Mouse (Mus musculus) embryonic facial prominence, embryonic 14.5 days (tissue): ENCODE measurements around the gene C1qb. TPM values are rescaled to one million over a fixed set of nuclear protein-coding genes. Genes with fewer than 3 reads are reported as not detected.

Source experiments
- ATAC-seq: fragments of 200-750 bp; cut with Nextera tagmentation; 2 replicates; pipeline ENCODE4 v1.8.0; 2017; ENCODE audit warnings: low read depth, moderate number of reproducible peaks, moderate TSS enrichment
- DNase-seq: peaks from one replicate; pipeline ENCODE4 v3.0.0-alpha.2; 2015; ENCODE audit warnings: low spot score
- H3K27ac ChIP-seq: fragments of 300-500 bp; sonication (generic); replicated peaks from 2 replicates; pipeline ENCODE4 v1.5.1; 2014; ENCODE audit warnings: low read depth, mild to moderate bottlenecking, low read length, moderate library complexity
- H3K27me3 ChIP-seq: fragments of 300-500 bp; sonication (generic); replicated peaks from 2 replicates; pipeline ENCODE4 v1.6.1; 2014; ENCODE audit warnings: low read length; ENCODE audit not compliant: control insufficient read depth, insufficient read depth
- H3K36me3 ChIP-seq: fragments of 300-500 bp; sonication (generic); 2 replicates; pipeline ENCODE4 v1.6.1; 2014; ENCODE audit warnings: low read length, mixed read lengths; ENCODE audit not compliant: control insufficient read depth, insufficient read depth
- H3K4me1 ChIP-seq: fragments of 300-500 bp; sonication (generic); 2 replicates; pipeline ENCODE4 v1.6.1; 2014; ENCODE audit warnings: antibody characterized with exemption, low read length; ENCODE audit not compliant: control insufficient read depth, insufficient read depth
- H3K4me2 ChIP-seq: fragments of 300-500 bp; sonication (generic); 2 replicates; pipeline ENCODE4 v1.6.1; 2014; ENCODE audit warnings: low read depth, mild to moderate bottlenecking, low read length, moderate library complexity, mixed read lengths
- H3K4me3 ChIP-seq: fragments of 300-500 bp; sonication (generic); 2 replicates; pipeline ENCODE4 v1.5.1; 2014; ENCODE audit warnings: low read depth, mild to moderate bottlenecking, low read length
- H3K9ac ChIP-seq: fragments of 300-500 bp; sonication (generic); 2 replicates; pipeline ENCODE4 v1.6.1; 2014; ENCODE audit warnings: low read depth, mild to moderate bottlenecking, low read length, moderate library complexity, mixed read lengths
- H3K9me3 ChIP-seq: fragments of 300-500 bp; sonication (generic); 2 replicates; pipeline ENCODE4 v1.6.1; 2016; ENCODE audit warnings: low read length; ENCODE audit not compliant: control insufficient read depth
- WGBS: fragments of 180-500 bp; shearing (Covaris S2); extraction: QIAGEN DNeasy Blood & Tissue Kit; methylation state at CpG from one replicate; pipeline ENCODE4 v1.1.7; 2014; 5-methylcytosine and 5-hydroxymethylcytosine counted together
- polyA plus RNA-seq: library from polyadenylated mRNA; unstranded; fragments of >200 nt; fragmentation: Nextera tagmentation; extraction: Ambion mirVana; gene quantifications from 2 replicates; pipeline ENCODE4 v1.2.1, GENCODE M21; 2014

Gene C1qb
- polyA plus RNA-seq, 1 experiment from 2014 or later, result 99.6 TPM

DNA sequence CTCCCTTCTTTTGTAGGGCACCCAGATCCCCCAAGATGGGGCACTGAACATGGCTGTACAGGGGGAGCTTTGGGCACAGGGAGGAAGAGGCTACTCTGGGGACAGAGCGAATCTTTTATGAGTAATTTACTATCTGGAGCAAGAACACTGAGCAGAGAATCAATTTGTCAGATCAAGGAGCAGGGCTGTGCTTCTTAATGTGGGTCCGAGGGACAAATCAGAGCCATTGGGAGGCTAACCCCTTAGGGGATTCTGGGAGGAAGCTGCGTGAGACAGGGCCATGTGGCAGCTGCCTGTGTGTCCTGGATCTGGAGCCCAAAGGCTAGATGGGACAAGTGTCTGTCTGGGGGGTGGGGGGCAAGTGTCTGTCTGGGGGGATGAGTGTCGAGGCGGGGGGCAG lies 20.5 kb downstream of the C1qb start:
- H3K4me1 ChIP-seq, result peaks cover 7% of the 10 kb centered on the region; the same call in 1 of the 2 replicates
- no peak overlapping the region for H3K4me3 ChIP-seq
- no peak overlapping the region for H3K9ac ChIP-seq
- 51% methylated on average over 5 of the region's 5 CpGs for WGBS
- H3K27me3 ChIP-seq, result no peaks in the 10 kb centered on the region
- no peak overlapping the region for H3K27ac ChIP-seq
- no peak for DNase-seq
- no peaks in the 10 kb centered on the region for H3K9me3 ChIP-seq
- H3K36me3 ChIP-seq, result no peaks in the 10 kb centered on the region
- H3K4me2 ChIP-seq, result no peak overlapping the region
- no peak for ATAC-seq

DNA sequence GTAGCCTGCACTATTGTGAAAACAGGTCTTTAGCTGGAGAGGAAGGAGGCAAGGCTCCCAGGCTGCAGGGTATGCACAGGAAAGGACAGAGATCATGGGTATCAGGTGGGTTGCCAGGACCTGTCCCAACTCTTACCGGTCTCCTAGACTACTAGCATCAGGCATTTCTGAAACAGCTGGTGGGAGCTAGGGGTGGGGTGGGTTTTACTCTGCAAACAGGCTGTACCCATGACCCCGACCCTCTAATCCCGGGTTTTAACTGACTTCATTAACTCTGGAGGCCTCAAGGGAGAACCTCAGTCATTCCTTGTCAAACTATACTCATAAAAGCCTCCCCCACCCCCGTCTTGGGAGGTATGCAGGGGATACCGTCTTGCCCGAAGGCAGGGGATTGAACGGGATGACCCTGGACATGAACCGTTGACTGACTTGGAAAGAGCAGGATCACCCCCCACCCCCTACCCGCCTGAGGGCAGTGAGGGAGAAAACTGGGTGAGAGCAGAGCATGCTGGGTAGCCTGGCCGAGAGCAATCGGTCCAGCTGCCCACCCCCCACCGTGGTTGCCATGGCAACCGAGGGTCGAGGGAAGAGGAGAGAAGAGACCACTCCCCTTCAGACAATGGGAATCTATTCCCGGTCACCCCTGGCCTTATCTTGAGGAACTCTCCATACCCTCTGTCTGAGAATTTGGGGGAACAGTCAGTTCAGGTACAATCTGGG lies 21.1 kb downstream of the C1qb start:
- Histone ChIP-seq H3K9ac (no peak overlapping the region), H3K4me2 (no peak overlapping the region), H3K27ac (no peak overlapping the region), H3K4me1 (peaks cover 7% of the 10 kb centered on the region; the same call in 1 of the 2 replicates), H3K27me3 (no peaks in the 10 kb centered on the region), H3K4me3 (no peak overlapping the region), H3K9me3 (no peaks in the 10 kb centered on the region), H3K36me3 (no peaks in the 10 kb centered on the region)
- ATAC-seq, result no peak; the same call in 1 of the 2 replicates
- DNase-seq, result peak; percentile 36
- 5% methylated on average over 13 of the region's 15 CpGs for WGBS

DNA sequence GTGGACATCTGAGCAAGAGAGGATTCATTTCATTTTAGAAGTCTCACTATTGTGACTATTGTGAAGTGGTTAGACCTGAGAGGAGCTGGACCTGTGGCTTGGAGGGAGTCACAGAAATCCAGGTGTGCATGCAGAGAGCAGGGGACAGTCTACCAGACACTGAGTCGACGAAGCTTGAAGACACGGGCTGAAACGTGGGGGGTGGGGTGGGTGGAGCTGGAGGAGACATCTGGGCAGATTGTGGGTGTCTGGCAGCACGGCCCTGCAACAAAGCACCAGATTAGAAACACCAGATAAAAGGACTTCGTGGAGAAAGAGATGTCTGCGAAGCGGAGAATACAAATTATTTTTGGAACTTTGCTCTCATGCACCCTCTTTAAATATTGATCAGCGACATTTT lies 22.5 kb downstream of the C1qb start:
- Histone ChIP-seq H3K4me1 (peaks cover 7% of the 10 kb centered on the region; the same call in 1 of the 2 replicates), H3K27ac (no peak overlapping the region), H3K9ac (no peak overlapping the region), H3K27me3 (no peaks in the 10 kb centered on the region), H3K4me2 (no peak overlapping the region), H3K9me3 (no peaks in the 10 kb centered on the region), H3K36me3 (no peaks in the 10 kb centered on the region), H3K4me3 (no peak overlapping the region)
- ATAC-seq (no peak), DNase-seq (no peak)
- 53% methylated on average over 9 of the region's 9 CpGs for WGBS

DNA sequence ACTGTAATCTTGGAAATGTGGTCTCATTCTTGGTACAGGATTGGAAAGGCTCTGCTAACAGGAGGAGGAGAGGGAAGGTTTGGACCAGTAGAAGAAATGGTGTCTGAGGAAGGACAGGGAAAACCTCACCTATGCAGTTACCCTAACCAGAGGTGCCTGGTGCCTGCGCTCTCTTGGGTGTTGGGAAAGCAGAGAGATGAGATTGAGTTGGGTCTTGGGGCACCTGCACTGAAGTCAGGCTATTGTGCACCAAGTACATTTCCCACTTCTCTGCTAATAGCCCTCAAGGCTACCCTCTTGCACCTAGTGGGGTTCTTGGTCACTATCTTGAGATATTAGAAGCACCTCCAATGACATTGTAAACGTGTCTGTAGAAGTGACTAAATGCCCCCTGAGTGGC lies 23.6 kb downstream of the C1qb start:
- H3K4me3 ChIP-seq, result no peak overlapping the region
- DNase-seq, result no peak
- H3K27ac ChIP-seq, result no peak overlapping the region
- H3K4me1 ChIP-seq, result peaks cover 7% of the 10 kb centered on the region; the same call in 1 of the 2 replicates
- H3K4me2 ChIP-seq, result no peak overlapping the region
- no peaks in the 10 kb centered on the region for H3K27me3 ChIP-seq
- no peaks in the 10 kb centered on the region for H3K36me3 ChIP-seq
- no peak overlapping the region for H3K9ac ChIP-seq
- no peaks in the 10 kb centered on the region for H3K9me3 ChIP-seq
- ATAC-seq, result no peak
- 78% methylated on average over 2 of the region's 2 CpGs for WGBS

DNA sequence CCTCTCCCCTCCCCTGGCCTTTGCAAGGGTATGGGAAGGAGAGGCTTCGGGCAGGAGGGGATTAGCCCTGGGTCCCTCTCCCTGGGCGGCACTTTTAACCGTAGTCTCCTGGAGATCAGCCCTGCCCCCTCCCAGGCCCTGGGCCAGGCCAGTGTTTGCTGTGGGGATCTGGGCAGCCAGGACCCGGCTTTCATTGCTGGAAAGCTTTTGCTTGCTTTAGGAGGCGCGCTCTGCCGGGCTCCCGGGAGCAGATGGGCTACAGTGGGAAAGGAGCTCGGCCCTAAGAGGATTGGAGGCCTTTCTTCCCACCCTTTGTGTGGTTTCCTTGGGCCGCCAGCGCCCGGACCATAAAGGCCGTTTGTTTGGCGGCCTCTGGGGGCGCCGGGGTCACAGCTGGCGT lies 24.2 kb downstream of the C1qb start:
- Histone ChIP-seq H3K4me3 (no peak overlapping the region), H3K27me3 (no peaks in the 10 kb centered on the region), H3K9ac (no peak overlapping the region), H3K27ac (no peak overlapping the region), H3K4me1 (peaks cover 7% of the 10 kb centered on the region; the same call in 1 of the 2 replicates), H3K36me3 (no peaks in the 10 kb centered on the region), H3K4me2 (no peak overlapping the region), H3K9me3 (no peaks in the 10 kb centered on the region)
- 7% methylated on average over 14 of the region's 17 CpGs for WGBS
- ATAC-seq (peak; percentile 56; the same call in 1 of the 2 replicates), DNase-seq (no peak)

DNA sequence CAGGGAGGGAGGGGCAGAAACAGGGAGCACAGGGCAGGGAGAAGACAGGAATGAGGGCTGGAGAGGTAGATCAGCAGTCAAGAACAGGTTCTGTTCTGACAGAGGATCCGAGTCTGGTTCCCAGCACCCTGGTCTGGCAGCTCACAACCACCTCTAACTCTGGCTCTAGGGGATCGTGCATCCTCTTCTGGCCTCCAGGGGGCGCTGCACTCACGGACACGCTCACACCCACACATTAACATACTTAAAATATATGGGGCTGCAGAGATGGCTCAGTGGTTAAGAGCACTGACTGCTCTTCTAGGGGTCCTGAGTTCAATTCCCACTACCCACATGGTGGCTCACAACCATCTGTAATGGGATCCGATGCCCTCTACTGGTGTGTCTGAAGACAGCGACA lies 26.0 kb downstream of the C1qb start:
- no peaks in the 10 kb centered on the region for H3K36me3 ChIP-seq
- no peaks in the 10 kb centered on the region for H3K27me3 ChIP-seq
- ATAC-seq, result no peak
- no peak for DNase-seq
- no peaks in the 10 kb centered on the region for H3K9me3 ChIP-seq
- H3K9ac ChIP-seq, result no peak overlapping the region
- H3K4me2 ChIP-seq, result no peak overlapping the region
- H3K27ac ChIP-seq, result no peak overlapping the region
- WGBS, result 83% methylated on average over 7 of the region's 7 CpGs
- H3K4me1 ChIP-seq, result peaks cover 7% of the 10 kb centered on the region; the same call in 1 of the 2 replicates
- H3K4me3 ChIP-seq, result no peak overlapping the region

DNA sequence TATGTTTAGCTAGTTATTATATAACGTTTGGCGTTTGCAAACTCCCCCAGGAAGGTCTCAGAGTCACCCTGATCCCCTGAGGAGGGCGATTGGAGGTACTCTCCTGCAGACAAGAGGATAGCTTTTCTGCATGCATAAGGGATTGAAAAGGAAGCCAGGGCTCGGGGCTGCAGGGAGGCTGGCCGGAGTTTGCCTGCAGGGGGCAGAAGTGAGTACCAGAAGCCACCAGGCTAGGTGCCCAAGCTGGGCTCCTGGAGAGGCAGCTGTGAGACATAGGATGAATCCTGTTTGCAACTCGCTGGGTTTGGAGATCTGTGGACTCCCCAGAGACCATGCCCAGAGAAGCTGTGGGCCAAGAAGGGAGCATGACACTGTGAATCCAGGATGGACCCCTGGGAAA lies 30.9 kb downstream of the C1qb start:
- no peaks in the 10 kb centered on the region for H3K4me1 ChIP-seq
- H3K27me3 ChIP-seq, result no peaks in the 10 kb centered on the region
- no peaks in the 10 kb centered on the region for H3K9me3 ChIP-seq
- no peak overlapping the region for H3K4me3 ChIP-seq
- 30% methylated on average over 6 of the region's 6 CpGs for WGBS
- no peaks in the 10 kb centered on the region for H3K36me3 ChIP-seq
- no peak overlapping the region for H3K4me2 ChIP-seq
- no peak overlapping the region for H3K27ac ChIP-seq
- ATAC-seq (no peak), DNase-seq (no peak)
- H3K9ac ChIP-seq, result no peak overlapping the region

DNA sequence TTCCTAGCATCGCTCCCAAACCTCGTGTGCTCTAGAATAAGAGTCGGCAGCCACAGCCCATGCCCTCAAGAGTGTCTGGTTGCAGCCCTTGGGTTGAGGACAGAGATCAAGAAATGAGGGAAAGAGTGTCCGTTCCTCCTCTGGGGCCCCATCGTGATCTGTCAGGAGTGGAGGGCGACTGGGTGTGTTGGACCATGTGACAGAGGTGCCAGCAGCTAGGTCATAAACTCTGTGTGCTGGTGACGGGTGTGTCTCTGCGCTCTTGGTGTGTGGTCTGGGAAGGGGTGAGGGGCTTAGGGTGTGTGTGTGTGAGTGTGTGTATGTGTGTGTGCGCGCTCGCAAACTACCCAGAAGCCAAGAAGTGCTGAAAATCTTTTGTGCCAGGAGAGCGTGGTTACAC lies 33.0 kb downstream of the C1qb start:
- no peaks in the 10 kb centered on the region for H3K9me3 ChIP-seq
- H3K4me2 ChIP-seq, result no peak overlapping the region
- no peaks in the 10 kb centered on the region for H3K36me3 ChIP-seq
- no peaks in the 10 kb centered on the region for H3K27me3 ChIP-seq
- WGBS, result 78% methylated on average over 12 of the region's 12 CpGs
- no peak for DNase-seq
- H3K4me3 ChIP-seq, result no peak overlapping the region
- no peak overlapping the region for H3K9ac ChIP-seq
- ATAC-seq, result no peak
- H3K4me1 ChIP-seq, result no peaks in the 10 kb centered on the region
- H3K27ac ChIP-seq, result no peak overlapping the region

DNA sequence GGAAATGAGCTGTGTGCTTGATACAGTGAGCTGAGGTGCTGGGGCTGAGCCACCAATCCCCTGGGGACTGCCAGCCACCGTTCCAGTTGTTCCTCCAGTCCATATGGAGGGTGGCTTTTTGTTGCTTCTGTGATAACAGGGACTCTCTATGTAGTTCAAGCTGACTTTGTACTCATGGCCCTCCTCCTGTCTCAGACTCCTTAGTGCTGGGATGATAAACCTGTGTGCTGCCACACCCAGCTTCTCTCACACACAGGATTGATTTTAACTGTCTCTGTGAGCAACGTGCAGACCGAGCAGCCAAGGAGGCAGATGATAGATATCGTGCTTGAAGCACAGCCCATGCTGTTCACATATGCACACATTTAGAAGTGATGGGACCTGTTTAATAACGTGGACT lies 33.9 kb downstream of the C1qb start:
- no peaks in the 10 kb centered on the region for H3K9me3 ChIP-seq
- DNase-seq (no peak), ATAC-seq (no peak)
- H3K27ac ChIP-seq, result no peak overlapping the region
- H3K4me3 ChIP-seq, result no peak overlapping the region
- H3K27me3 ChIP-seq, result no peaks in the 10 kb centered on the region
- 65% methylated on average over 5 of the region's 5 CpGs for WGBS
- no peaks in the 10 kb centered on the region for H3K4me1 ChIP-seq
- no peaks in the 10 kb centered on the region for H3K36me3 ChIP-seq
- H3K4me2 ChIP-seq, result no peak overlapping the region
- no peak overlapping the region for H3K9ac ChIP-seq
